Mouse (Mus musculus): ENCODE data around the gene Lrrc3b.

Gene Lrrc3b

DNA sequence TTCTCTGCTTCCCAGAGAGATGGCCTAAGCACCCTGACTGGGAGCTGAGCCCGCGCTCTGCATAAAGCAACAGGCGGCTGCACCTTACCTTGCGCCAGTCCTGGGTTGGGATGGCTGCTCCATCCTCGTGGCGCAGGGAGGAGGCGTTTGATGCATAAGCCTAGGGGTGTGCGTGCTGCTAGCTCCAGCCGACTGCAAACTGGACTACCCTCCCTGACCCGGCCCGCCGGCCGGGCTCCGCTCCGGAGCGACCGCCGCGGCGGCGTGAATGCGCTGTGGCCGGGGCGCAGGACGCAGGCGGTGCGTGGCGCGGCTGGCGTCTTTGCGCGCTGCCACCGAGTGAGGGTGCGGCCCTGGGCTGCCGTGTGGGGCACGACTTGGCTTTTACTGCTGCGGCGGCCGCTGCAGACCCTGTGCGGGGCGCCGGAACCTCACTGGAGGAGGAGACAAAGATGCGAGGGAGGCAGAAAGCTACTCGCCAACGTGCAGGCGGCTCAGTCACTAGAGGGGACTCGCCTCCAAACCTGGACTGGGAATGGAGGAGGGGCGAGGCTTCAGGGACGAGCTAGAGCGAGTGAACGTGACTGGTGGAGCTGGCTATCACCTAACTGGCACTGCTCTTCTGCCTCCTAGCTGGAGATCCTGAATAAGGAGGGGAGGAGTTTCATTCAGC is at the start of gene Lrrc3b:
Lrrc3b (minus strand) TSS at position 503 of the 673 bp plus-strand sequence.
- no peak for DNase-seq (ENCODE audit: low spot score)

GRCm38 (mm10) chr14:15477668-15478067 is 38.9 kb upstream of the Lrrc3b start:
- DNase-seq (ENCODE audit: low spot score) = no peak

- no peak for DNase-seq (ENCODE audit: low spot score)
Measured at GRCm38 (mm10) chr14:15438096-15438484, 697 bp downstream of the Lrrc3b start.

- DNase-seq (ENCODE audit: low spot score) = no peak
Measured at GRCm38 (mm10) chr14:15437501-15437941, 1.3 kb downstream of the Lrrc3b start.

DNA sequence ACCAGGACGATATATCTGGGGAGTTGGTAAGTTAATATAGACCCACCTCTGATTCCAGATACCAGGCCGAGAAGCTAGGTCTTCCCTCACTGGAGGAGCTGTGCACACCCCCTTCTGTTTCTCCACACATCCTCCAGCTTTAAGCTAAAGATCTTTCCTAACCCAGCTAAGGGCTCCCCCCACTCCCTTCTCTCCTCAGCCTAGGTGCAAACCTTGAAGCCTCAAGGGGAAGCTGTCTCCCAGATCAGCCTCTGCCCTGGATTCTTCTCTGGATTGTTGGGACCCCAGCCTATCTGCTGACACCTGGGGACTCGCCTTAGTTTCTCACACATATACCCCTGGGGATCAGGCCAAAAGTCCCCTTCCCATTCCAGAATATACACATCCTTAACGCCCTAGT is 1.7 kb downstream of the Lrrc3b start:
- DNase-seq (ENCODE audit: low spot score) = no peak

DNA sequence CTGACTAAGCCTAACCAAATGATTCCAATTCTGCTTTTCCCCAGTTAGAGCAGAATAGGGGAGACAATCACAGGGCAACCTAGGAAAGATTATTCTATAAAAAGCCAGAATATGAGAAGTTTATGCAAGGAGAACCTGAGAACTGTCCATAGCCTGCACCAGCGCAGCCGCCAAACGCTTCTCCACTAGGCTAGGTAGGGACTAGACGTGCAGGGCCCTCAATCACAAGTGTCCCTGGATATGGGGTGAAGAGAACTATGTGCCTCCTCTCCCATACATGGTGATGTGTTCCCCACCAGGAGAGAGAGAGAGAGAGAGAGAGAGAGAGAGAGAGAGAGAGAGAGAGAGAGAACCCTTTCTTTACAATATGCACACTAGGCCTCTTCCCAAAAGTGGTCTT is 2.2 kb downstream of the Lrrc3b start:
- DNase-seq (ENCODE audit: low spot score) = no peak

DNA sequence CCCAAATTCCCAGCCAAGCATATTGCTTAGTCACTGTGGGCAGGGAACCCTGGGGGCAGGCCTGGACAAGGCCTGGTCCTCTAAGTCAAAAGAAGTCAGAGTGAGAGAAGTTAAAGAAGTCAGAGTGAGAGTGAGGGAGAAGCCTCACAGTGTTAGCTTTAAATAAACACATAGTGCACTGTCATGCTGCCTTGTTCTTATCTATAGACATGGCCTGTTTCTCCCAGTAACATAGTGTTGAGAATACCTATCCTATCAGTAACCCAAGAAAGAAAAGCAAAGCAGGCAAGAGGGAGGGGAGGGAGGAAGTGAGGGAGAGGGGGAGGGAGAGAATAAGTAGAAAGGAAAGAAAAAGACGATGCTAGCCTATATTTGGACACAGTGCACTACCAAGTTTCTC is 6.4 kb downstream of the Lrrc3b start:
- no peak for DNase-seq (ENCODE audit: low spot score)

DNA sequence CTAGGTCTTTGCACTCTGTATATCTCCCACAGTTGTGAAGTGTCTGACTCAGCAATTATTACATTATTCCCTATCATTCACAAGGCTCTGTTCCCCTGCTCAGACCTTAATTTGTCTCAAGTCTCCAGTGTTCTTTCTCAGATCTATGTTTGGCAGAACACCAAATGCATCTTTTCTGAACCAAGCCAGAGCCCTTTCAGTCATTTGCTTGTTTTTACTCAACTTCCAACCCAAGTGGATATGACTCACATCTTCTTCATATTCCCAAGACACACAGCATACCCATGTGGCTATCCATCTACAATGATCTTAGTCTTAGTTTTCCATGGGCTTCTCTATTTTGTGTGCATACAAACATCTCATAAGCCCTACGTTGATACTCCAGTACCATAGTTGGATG is 17.2 kb downstream of the Lrrc3b start:
- no peak for DNase-seq (ENCODE audit: low spot score)

- DNase-seq (ENCODE audit: low spot score) = no peak
Measured at GRCm38 (mm10) chr14:15410686-15411534, 27.9 kb downstream of the Lrrc3b start.

- no peak for DNase-seq (ENCODE audit: low spot score)
Measured at GRCm38 (mm10) chr14:15385536-15385935, 53.3 kb downstream of the Lrrc3b start.

DNA sequence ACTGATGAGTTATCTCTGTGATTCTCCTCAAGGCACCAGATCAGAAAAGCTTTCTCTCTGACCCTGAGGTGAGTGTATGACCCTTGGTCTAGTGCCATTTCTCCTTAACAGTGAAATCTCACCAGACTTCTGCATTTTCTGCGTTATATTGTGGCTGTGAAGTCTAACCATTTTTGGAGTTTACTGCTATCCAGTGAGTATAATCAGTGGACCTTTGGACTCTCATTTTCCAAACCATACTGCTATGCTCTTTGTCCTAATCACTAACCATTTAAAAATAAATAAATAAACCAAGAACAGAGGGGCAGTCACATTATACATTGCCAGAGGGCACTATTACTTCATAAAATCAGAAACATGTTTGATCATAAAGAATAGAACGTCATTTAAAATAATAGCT is 53.8 kb downstream of the Lrrc3b start:
- no peak for DNase-seq (ENCODE audit: low spot score)

DNA sequence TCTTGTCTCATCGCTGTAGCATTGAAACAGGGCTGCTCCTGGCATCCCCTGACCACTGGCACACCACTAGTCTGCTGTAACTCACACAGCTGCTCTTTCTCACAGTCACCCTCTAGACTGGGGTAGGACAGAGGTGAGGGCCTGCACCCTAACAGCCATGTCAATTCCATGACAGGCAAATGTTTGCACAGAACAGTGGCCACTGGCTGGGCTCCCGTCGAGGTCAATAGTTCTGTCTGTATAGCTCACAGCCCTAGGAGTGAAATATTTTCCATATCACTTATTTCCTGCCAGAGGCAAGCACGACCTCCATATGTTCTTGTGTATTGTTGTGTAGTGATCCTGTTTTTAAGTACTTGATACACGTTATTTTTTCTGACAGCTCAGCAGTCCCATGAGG is 54.3 kb downstream of the Lrrc3b start:
- no peak for DNase-seq (ENCODE audit: low spot score)

- DNase-seq (ENCODE audit: low spot score) = no peak
Measured at GRCm38 (mm10) chr14:15383133-15383532, 55.7 kb downstream of the Lrrc3b start.

DNA sequence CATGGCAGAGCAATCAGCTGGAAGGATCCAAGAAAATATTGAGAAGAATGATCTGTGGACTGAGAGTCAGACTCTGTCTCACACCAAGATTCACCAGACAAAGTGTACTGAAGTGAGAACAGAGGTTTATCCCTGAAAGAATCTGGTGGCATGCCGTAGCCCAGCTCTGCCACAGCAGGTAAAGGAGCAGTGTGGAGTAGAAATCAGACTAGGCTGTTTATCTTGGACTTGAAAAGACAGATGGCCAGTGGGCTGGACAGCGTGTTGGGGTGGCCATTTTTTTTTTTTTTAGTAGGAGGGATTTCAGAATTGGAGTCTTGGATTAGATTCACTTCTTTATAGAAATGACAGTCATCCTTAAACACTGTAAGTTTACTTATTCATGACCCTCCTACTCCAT is 61.4 kb downstream of the Lrrc3b start:
- DNase-seq (ENCODE audit: low spot score) = no peak

DNA sequence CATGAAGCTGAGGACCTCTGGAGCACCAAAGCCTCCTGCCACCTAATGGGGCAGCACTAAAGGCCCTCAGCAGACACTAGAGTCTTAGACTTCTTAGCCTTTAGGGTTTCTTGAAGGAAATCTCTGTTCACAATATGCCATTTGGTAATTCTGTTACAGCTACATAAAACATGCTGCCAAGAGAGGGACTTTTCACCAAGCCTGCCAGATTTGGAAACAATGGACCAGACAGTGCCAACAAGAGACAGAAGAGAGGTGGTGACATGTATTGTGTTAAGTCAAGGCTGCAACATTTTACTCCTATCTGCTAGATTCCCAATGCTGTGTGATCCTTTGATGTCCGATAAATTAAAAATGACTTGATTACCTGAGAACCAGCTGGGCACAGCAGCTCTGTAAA is 62.0 kb downstream of the Lrrc3b start:
- no peak for DNase-seq (ENCODE audit: low spot score)

GRCm38 (mm10) chr14:15374271-15374670 is 64.5 kb downstream of the Lrrc3b start:
- DNase-seq (ENCODE audit: low spot score) = no peak

DNA sequence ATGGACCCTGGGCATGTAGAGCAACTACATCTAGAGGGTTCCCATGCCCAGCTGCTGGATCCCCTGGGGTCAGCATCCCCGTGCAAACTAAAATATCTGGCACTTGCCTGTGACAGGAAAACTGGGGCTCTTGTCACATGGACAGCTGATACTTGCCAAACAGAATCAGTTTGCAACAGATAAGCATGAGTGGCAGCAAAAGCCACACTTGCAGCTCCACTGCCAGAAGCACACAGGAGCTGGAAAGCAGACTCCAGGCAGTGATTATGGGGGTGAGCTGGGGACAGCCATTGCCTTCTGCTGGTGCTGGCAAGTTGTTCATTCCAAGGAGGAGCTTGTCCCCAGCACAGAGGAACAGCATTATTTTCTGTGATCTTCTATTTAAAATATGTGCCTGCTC is 65.8 kb downstream of the Lrrc3b start:
- DNase-seq (ENCODE audit: low spot score) = no peak

- no peak for DNase-seq (ENCODE audit: low spot score)
Measured at GRCm38 (mm10) chr14:15365045-15365444, 73.7 kb downstream of the Lrrc3b start.

DNA sequence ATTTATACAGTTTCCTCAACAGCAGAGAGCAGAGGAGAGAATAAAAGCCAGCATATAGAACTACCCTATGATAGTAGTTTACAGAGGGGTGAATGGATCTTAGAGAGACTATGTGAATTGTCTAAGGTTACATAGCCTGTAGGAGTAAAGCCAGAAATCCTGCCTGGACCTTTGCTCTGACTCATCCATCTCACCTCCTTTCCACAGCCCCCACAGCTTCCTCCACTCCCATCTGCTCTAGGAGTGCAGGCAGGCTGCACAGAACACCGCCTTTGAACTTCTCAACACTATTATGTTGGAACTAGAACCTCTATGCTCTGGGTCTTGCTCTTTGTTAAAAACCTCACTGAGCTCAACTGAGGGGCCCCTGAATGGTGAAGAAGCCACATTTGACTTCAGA is 78.9 kb downstream of the Lrrc3b start:
- no peak for DNase-seq (ENCODE audit: low spot score)

GRCm38 (mm10) chr14:15359134-15359533 is 79.7 kb downstream of the Lrrc3b start:
- DNase-seq (ENCODE audit: low spot score) = no peak

DNA sequence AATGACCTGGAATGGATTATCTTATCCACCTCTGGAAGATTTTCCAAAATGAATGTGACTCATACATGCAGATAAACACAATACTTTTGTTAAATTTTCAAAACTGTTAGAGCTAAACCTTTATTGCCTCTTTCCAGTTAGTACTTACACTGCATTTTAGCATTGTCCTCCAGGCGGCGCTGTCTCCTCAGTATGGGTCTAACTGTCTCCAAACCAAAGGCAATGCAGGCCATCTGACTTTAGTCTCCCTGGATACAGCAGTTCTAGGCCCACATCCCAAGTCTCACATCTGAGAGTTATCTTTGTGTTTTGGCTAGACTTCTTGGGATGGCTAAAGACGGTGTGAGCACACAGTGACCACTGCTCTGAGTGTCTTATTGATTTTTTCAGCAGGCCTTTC is 83.3 kb downstream of the Lrrc3b start:
- peak; percentile 6 for DNase-seq (ENCODE audit: low spot score)

DNA sequence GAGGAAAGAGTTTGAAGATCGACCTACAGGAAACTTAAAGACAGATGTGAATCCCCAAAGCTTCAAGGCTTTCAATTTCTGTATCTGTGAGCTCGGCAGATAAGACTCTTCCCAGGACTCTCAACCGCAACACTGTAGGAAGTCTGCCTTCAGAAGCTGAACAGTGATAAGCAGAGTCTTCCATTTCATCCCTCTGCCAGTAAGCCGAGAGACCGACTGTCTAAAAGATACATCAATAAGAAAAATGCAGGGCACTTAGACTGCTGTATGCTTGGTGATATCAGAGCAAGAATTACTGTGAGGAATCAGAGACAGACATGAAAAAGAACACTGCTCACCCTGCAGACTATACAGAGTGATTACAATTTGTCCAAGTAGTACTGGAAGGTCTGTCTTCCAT is 84.5 kb downstream of the Lrrc3b start:
- DNase-seq (ENCODE audit: low spot score) = no peak

DNA sequence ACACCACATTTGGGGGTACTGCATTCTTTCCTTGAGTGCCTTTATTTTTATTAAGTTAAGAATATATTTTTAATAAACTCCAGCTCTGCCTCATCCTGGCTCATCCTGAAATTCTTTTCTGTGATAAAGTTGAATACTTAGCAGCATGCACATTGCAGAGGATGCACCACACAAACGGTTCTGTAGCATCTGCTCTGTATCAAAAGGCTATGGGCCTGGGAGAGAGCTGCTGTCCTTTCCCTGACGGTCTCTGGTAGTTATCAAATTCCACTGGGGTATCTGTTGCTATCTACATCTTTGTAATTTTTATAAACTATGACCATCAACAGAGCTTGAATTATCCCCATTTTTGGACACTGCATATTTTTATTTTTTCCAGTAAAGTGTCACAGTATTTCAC is 105.7 kb downstream of the Lrrc3b start:
- no peak for DNase-seq (ENCODE audit: low spot score)

DNA sequence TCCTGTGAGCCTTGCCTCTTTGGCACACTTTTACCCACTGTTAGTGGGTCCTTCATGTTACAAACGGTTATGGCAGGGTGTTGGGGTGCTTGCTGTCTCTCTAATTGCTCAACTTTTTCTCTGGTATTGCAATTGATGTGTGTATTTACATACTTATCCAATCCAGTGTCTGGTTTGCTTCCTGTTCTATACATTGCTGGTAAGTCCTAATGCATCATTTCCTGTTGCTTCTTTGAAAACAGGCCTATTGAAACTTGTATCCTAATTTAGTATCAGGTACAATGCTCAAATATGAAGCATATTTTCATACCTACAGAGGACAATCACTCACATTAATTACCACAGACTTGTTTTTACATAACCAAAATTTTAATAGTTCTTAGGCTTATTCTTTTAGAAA is 107.4 kb downstream of the Lrrc3b start:
- DNase-seq (ENCODE audit: low spot score) = no peak

Data from MN1 (cell line).